Mouse (Mus musculus): Measurements from ENCODE around the gene Pip5k1a.

DNA sequence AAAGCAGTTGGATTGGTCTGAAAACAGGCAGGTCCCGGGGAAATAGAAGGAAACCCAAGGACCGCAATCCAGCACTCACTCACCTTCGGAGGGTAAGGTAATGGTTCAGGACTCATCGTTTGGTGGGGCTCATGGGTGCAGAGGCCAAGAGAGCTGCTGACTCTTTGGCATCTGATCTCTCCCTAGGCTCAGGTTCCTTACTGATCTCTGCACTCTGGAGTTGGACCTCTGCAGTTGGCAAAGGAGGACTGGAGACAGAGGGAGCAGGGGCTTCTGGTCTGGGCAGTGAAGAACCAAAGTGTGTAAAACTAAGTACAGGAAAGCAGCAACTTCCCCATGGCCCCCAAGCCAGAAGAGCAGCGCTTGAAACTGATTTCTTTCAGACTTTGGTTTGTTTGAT, 23.4 kb upstream of the Pip5k1a start:
- TF ChIP-seq POLR2A (IDR thresholded peaks at IDR 0.05; ENCODE audit: insufficient read depth, low read depth, low read length) (no peak), CTCF (IDR thresholded peaks at IDR 0.05) (no peak)

All from heart, adult 2 months (tissue).